Mouse (Mus musculus) brain, embryonic 14.5 days (tissue): Measurements from ENCODE around the gene Hist1h2bj.

ENCODE experiments used
- CTCF ChIP-seq: fragments of 200-500 bp; IDR thresholded peaks from 2 replicates; pipeline ENCODE4 v1.5.1; 2012; ENCODE audit warnings: inconsistent platforms, mild to moderate bottlenecking, moderate library complexity, borderline replicate concordance; ENCODE audit not compliant: insufficient read depth, insufficient read length; ENCODE audit errors: extremely low read depth
- POLR2A ChIP-seq: fragments of 200-500 bp; IDR thresholded peaks from 2 replicates; pipeline ENCODE4 v1.6.1; 2012; ENCODE audit warnings: mild to moderate bottlenecking, inconsistent platforms, borderline replicate concordance; ENCODE audit not compliant: poor library complexity, insufficient read depth, insufficient read length, severe bottlenecking; ENCODE audit errors: extremely low read depth

- TF ChIP-seq CTCF, result no peak
- no peak for TF ChIP-seq POLR2A
Measured at GRCm38 (mm10) chr13:22037415-22037814, 5.6 kb upstream of the Hist1h2bj start.
